Mouse (Mus musculus): ENCODE measurements at regions not wholly inside any gene's neighbourhood (a gene's known extent, or its start where the extent isn't known, plus 50 kb on each side); places are given as distances from the start of the nearest gene placed in this dataset.

DNA sequence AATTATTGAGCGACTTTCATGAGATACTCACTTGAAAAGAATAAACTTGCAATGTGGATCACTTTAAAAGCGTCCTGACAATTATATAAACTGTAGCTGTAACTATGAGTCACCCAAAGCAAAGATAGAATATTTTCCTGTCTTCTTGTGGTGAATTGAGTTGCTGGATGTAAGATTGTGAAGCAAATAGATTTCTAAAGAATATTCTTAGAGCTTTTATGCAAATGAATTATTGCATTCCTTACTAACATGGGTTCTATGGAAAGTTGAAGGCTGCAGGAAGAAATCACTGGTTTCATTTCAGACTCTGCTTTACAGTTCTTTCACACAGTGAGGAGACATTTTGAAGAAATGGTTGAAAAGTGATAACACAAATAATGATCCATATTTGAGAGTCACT, 656.8 kb downstream of the Htr1a start:
- in situ Hi-C loops (cut with MboI; ENCODE audit: unreplicated experiment in 2 of 2) = no loop called here

DNA sequence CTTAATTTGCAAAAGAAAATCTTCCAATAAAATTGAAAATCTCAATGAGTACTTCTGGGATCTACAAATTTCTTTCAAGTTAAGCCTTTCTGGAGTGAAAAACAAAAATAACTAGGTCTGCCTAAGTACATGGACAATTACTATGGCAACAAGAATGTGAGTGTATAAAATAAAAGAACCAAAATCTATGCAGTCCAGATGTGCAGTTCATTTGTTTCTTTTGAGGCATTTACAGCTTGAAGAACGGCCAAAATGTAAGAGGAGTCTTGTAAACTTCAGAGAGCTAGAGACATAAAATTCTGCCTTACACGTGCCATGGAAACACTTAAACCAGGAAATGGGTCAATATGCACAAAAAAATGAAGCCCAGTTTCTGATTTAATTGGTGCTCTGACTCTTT, 698.7 kb downstream of the Htr1a start:
- in situ Hi-C loops (cut with MboI; ENCODE audit: unreplicated experiment in 2 of 2) = no loop called here

- in situ Hi-C loops (cut with MboI; ENCODE audit: unreplicated experiment in 2 of 2) = no loop called here
Measured at GRCm38 (mm10) chr13:106166377-106166776, 722.9 kb downstream of the Htr1a start.

GRCm38 (mm10) chr13:106173377-106173776, 729.9 kb downstream of the Htr1a start:
- in situ Hi-C loops (cut with MboI; ENCODE audit: unreplicated experiment in 2 of 2) = no loop called here

DNA sequence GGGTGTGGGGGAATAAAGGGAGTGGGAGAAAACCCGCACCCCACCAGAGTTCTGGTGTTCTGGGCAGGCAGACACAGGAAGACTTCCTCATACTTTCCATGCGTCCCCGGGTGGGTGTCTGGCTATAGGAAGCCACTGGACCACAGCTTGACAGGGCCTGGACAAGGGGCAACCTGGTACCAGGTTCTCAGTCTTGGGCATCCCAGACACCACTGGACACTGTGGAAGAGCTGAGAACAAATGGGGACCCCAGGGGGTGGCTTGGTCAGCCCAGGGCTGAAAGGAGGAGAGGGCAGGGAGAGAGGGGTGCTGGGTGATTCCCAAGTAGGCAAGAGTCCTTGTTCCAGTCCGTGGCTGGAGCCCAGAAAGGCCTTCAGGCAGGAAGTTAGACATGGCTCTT, 730.9 kb downstream of the Htr1a start:
- in situ Hi-C loops (cut with MboI; ENCODE audit: unreplicated experiment in 2 of 2) = no loop called here

DNA sequence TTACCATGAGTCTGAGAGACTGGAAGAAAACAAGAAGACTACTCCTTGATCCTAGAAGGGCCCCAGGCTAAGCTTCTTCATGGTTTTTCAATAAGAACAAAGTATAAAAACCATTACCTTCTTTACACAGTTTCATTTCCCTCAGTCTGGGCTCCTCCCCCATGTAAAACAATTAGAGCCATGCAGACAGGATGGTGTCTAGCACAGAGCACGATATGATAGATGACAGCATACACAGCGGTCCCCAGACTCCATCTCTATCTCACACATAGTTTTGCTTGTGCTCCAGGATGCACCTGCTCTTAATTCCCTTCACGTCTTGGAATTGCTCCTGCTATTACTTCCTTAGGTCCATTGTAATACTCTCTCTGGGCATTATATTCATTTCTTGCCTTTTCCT, 737.3 kb downstream of the Htr1a start:
- in situ Hi-C loops (cut with MboI; ENCODE audit: unreplicated experiment in 2 of 2) = loop anchor here in 1 of 2 experiments (10.0 kb wide), 1 partner anchor 734 kb away; no protein-coding TSS in a partner anchor

Data from v-Abl transformed pro-B cells (cell line).